Mouse (Mus musculus): Measurements from ENCODE around the gene Mbd3l2. TPM values are rescaled to one million over a fixed set of nuclear protein-coding genes. Genes with fewer than 3 reads are reported as not detected.
"Not testable (repeated sequence)": the region's sequence is repeated elsewhere in the genome, so short reads cannot be mapped to it uniquely, and the experiment has no call there.

Gene Mbd3l2
- polyA plus RNA-seq (2016; fragmentation: Nextera tagmentation; extraction: Ambion mirVana): not detected in 2 replicates

- no peaks in the 10 kb centered on the region for H3K27me3 ChIP-seq (replicated peaks; ENCODE audit: low read depth, poor library complexity, severe bottlenecking)
- H3K9me3 ChIP-seq: no peaks in the 10 kb centered on the region
- no peak within 1 kb of the TSS for H3K4me3 ChIP-seq
- no peaks in the 10 kb centered on the region for H3K4me1 ChIP-seq
- no peak for DNase-seq (ENCODE audit: low spot score)
- H3K36me3 ChIP-seq (replicated peaks): no peaks in the 10 kb centered on the region
- H3K27ac ChIP-seq (replicated peaks): no peak within 1 kb of the TSS
Measured at GRCm38 (mm10) chr9:18430354-18430753, at the start of gene Mbd3l2. Gene Mbd3l2, plus strand, starts transcription at chr9:18430654.

GRCm38 (mm10) chr9:18385782-18386181 lies 44.7 kb upstream of the Mbd3l2 start:
- H3K4me1 ChIP-seq: peaks cover 8% of the 10 kb centered on the region
- no peaks in the 10 kb centered on the region for H3K36me3 ChIP-seq (replicated peaks)
- H3K27me3 ChIP-seq (replicated peaks; ENCODE audit: low read depth, poor library complexity, severe bottlenecking): no peaks in the 10 kb centered on the region
- peak overlapping the region; percentile 38 for H3K4me3 ChIP-seq
- peak overlapping the region; percentile 65 for H3K27ac ChIP-seq (replicated peaks)
- DNase-seq (ENCODE audit: low spot score): peak; percentile 31
- no peaks in the 10 kb centered on the region for H3K9me3 ChIP-seq
- 26% methylated on average over 6 of the region's 6 CpGs for WGBS

- H3K27ac ChIP-seq (replicated peaks): no peak overlapping the region
- 85% methylated on average over 1 of the region's 1 CpGs for WGBS
- no peaks in the 10 kb centered on the region for H3K9me3 ChIP-seq
- H3K36me3 ChIP-seq (replicated peaks): no peaks in the 10 kb centered on the region
- H3K4me1 ChIP-seq: no peaks in the 10 kb centered on the region
- no peak overlapping the region for H3K4me3 ChIP-seq
- no peaks in the 10 kb centered on the region for H3K27me3 ChIP-seq (replicated peaks; ENCODE audit: low read depth, poor library complexity, severe bottlenecking)
- DNase-seq (ENCODE audit: low spot score): no peak
Measured at GRCm38 (mm10) chr9:18399629-18400028, 30.8 kb upstream of the Mbd3l2 start.

GRCm38 (mm10) chr9:18402895-18403294 lies 27.6 kb upstream of the Mbd3l2 start, which contains the start of gene Naalad2:
Gene Naalad2, minus strand, starts transcription at chr9:18402995.
- H3K36me3 ChIP-seq (replicated peaks); DNase-seq (ENCODE audit: low spot score); H3K4me3 ChIP-seq; H3K27me3 ChIP-seq (replicated peaks; ENCODE audit: low read depth, poor library complexity, severe bottlenecking); H3K27ac ChIP-seq (replicated peaks); H3K4me1 ChIP-seq; H3K9me3 ChIP-seq: not testable (repeated sequence)
- WGBS: 75% methylated on average over 2 of the region's 2 CpGs

- Histone ChIP-seq H3K27ac (replicated peaks) (no peak within 1 kb of the TSS), H3K4me3 (no peak within 1 kb of the TSS), H3K36me3 (replicated peaks) (no peaks in the 10 kb centered on the region), H3K27me3 (replicated peaks; ENCODE audit: low read depth, poor library complexity, severe bottlenecking) (no peaks in the 10 kb centered on the region), H3K4me1 (no peaks in the 10 kb centered on the region), H3K9me3 (no peaks in the 10 kb centered on the region)
- WGBS: 66% methylated on average over 1 of the region's 1 CpGs
- DNase-seq (ENCODE audit: low spot score): no peak
Measured at GRCm38 (mm10) chr9:18404118-18404517, 26.3 kb upstream of the Mbd3l2 start, which contains the start of gene Ubtfl1. Gene Ubtfl1, plus strand, starts transcription at chr9:18404418.

- not testable (repeated sequence) for H3K36me3 ChIP-seq (replicated peaks); H3K9me3 ChIP-seq; H3K4me3 ChIP-seq; H3K4me1 ChIP-seq; H3K27me3 ChIP-seq (replicated peaks; ENCODE audit: low read depth, poor library complexity, severe bottlenecking); DNase-seq (ENCODE audit: low spot score); H3K27ac ChIP-seq (replicated peaks)
- 90% methylated on average over 4 of the region's 4 CpGs for WGBS
Measured at GRCm38 (mm10) chr9:18412371-18412770, 18.1 kb upstream of the Mbd3l2 start.

GRCm38 (mm10) chr9:18431687-18432086 lies 1.2 kb downstream of the Mbd3l2 start:
- no peaks in the 10 kb centered on the region for H3K9me3 ChIP-seq
- H3K4me3 ChIP-seq: no peak overlapping the region
- no peaks in the 10 kb centered on the region for H3K27me3 ChIP-seq (replicated peaks; ENCODE audit: low read depth, poor library complexity, severe bottlenecking)
- WGBS: 88% methylated on average over 10 of the region's 10 CpGs
- no peak for DNase-seq (ENCODE audit: low spot score)
- no peaks in the 10 kb centered on the region for H3K4me1 ChIP-seq
- H3K27ac ChIP-seq (replicated peaks): no peak overlapping the region
- no peaks in the 10 kb centered on the region for H3K36me3 ChIP-seq (replicated peaks)

- peaks cover 57% of the 10 kb centered on the region for H3K36me3 ChIP-seq (replicated peaks)
- no peaks in the 10 kb centered on the region for H3K27me3 ChIP-seq (replicated peaks; ENCODE audit: low read depth, poor library complexity, severe bottlenecking)
- H3K4me1 ChIP-seq: no peaks in the 10 kb centered on the region
- 90% methylated on average over 4 of the region's 4 CpGs for WGBS
- DNase-seq (ENCODE audit: low spot score): no peak
- H3K9me3 ChIP-seq: peaks cover 10% of the 10 kb centered on the region; the same call in 1 of the 2 replicates
- H3K4me3 ChIP-seq: no peak overlapping the region
- no peak overlapping the region for H3K27ac ChIP-seq (replicated peaks)
Measured at GRCm38 (mm10) chr9:18456520-18456919, 26.1 kb downstream of the Mbd3l2 start.

GRCm38 (mm10) chr9:18467350-18467749 lies 36.9 kb downstream of the Mbd3l2 start:
- H3K27me3 ChIP-seq (replicated peaks; ENCODE audit: low read depth, poor library complexity, severe bottlenecking): no peaks in the 10 kb centered on the region
- H3K9me3 ChIP-seq: peaks cover 4% of the 10 kb centered on the region; the same call in 1 of the 2 replicates
- no peak overlapping the region for H3K4me3 ChIP-seq
- no peak overlapping the region for H3K27ac ChIP-seq (replicated peaks)
- peaks cover 63% of the 10 kb centered on the region for H3K36me3 ChIP-seq (replicated peaks)
- no peaks in the 10 kb centered on the region for H3K4me1 ChIP-seq
- no peak for DNase-seq (ENCODE audit: low spot score)
- WGBS: 72% methylated on average over 3 of the region's 3 CpGs

GRCm38 (mm10) chr9:18468005-18468404 lies 37.6 kb downstream of the Mbd3l2 start:
- H3K4me3 ChIP-seq: no peak overlapping the region
- peaks cover 4% of the 10 kb centered on the region; the same call in 1 of the 2 replicates for H3K9me3 ChIP-seq
- DNase-seq (ENCODE audit: low spot score): no peak
- no peak overlapping the region for H3K27ac ChIP-seq (replicated peaks)
- H3K36me3 ChIP-seq (replicated peaks): peaks cover 56% of the 10 kb centered on the region
- WGBS: 88% methylated on average over 3 of the region's 3 CpGs
- 0 out of 2 replicates have a peak, but pooled peaks cover 4% of the 10 kb centered on the region for H3K4me1 ChIP-seq
- no peaks in the 10 kb centered on the region for H3K27me3 ChIP-seq (replicated peaks; ENCODE audit: low read depth, poor library complexity, severe bottlenecking)

GRCm38 (mm10) chr9:18473324-18474128 lies 43.1 kb downstream of the Mbd3l2 start:
- 5% methylated on average over 39 of the region's 39 CpGs for WGBS
- DNase-seq (ENCODE audit: low spot score): peak; percentile 89

GRCm38 (mm10) chr9:18478168-18478567 lies 47.7 kb downstream of the Mbd3l2 start, which contains the start of the genes Zfp558 and Mbd3l1:
Gene Zfp558, minus strand, starts transcription at chr9:18478268.
Gene Mbd3l1, plus strand, starts transcription at chr9:18478359.
- Histone ChIP-seq H3K9me3 (no peaks in the 10 kb centered on the region), H3K4me1 (0 out of 2 replicates have a peak, but pooled peaks cover 4% of the 10 kb centered on the region), H3K27me3 (replicated peaks; ENCODE audit: low read depth, poor library complexity, severe bottlenecking) (no peaks in the 10 kb centered on the region), H3K4me3 (no peak within 1 kb of the TSS), H3K27ac (replicated peaks) (no peak within 1 kb of the TSS), H3K36me3 (replicated peaks) (no peaks in the 10 kb centered on the region)
- no peak for DNase-seq (ENCODE audit: low spot score)
- 77% methylated on average over 3 of the region's 3 CpGs for WGBS

More at GRCm38 (mm10) chr9:18473324-18474128, 43.1 kb downstream of the Mbd3l2 start:
- Histone ChIP-seq H3K4me1 (0 out of 2 replicates have a peak, but pooled peaks cover 8% of the 10 kb centered on the region), H3K27ac (replicated peaks) (peak overlapping the region; percentile 85), H3K4me3 (peak overlapping the region; percentile 61), H3K36me3 (replicated peaks) (peaks cover 6% of the 10 kb centered on the region; the same call in 1 of the 2 replicates), H3K9me3 (no peaks in the 10 kb centered on the region), H3K27me3 (replicated peaks; ENCODE audit: low read depth, poor library complexity, severe bottlenecking) (no peaks in the 10 kb centered on the region)

All from embryonic facial prominence, embryonic 10.5 days (tissue).